Mouse (Mus musculus) ovary, postnatal 36 days (tissue): ENCODE data around the gene Gm3298.
"Not testable (repeated sequence)": the region's sequence is repeated elsewhere in the genome, so short reads cannot be mapped to it uniquely, and the experiment has no call there.

Experiments used
- DNase-seq: peaks from one replicate; pipeline ENCODE4 v3.0.0; 2022; ENCODE audit warnings: low spot score, mixed read lengths

Gm3298 gene

GRCm38 (mm10) chr14:5015591-5015990 lies at the start of gene Gm3298:
Gene Gm3298, plus strand, starts transcription at chr14:5015891.
- not testable (repeated sequence) for DNase-seq

GRCm38 (mm10) chr14:4983635-4984034 lies 32.1 kb upstream of the Gm3298 start, which contains the start of gene Gm8297:
Gene Gm8297, plus strand, starts transcription at chr14:4983935.
- DNase-seq: not testable (repeated sequence)

GRCm38 (mm10) chr14:5050329-5050728 lies 34.6 kb downstream of the Gm3298 start, which contains the start of gene 4930555G01Rik:
Gene 4930555G01Rik, plus strand, starts transcription at chr14:5050629.
- not testable (repeated sequence) for DNase-seq
